Mouse (Mus musculus) megakaryocyte, embryonic 14.5 days (primary cell): ENCODE measurements at regions not wholly inside any gene's neighbourhood (a gene's known extent, or its start where the extent isn't known, plus 50 kb on each side); places are given as distances from the start of the nearest gene placed in this dataset.

ENCODE experiments used
- FLI1 ChIP-seq: IDR thresholded peaks from 2 replicates; pipeline ENCODE4 v1.6.1; 2012; ENCODE audit warnings: low read length, inconsistent platforms, mixed read lengths
- GATA1 ChIP-seq: IDR thresholded peaks from 3 replicates; pipeline ENCODE4 v1.6.1; 2012; ENCODE audit warnings: mixed read lengths, low read length, inconsistent platforms, borderline replicate concordance

DNA sequence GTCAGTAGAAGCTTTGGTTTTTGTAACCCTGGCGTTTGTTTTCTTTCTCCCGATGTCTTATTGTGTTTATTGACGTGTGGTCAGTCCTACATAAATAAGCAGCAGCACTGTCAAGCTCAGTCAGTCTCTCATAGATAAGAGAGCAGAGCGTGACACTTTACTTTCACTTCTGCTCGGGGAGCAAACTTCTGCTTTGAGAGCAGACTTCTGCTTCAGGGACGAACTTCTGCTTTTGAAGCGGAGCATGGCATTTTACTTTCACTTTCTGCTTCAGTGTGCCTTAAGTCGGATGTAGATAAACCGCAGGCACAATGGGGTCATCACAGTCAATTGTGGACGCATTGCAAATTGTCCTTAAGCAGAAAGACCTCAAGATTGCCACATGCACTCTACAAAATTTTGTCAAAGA lies 466.0 kb downstream of the Gm11232 start:
- no peak for TF ChIP-seq GATA1
- TF ChIP-seq FLI1: no peak
